Mouse (Mus musculus) Patski (cell line): ENCODE measurements around the gene Gm9040. TPM values are rescaled to one million over a fixed set of nuclear protein-coding genes. Genes with fewer than 3 reads are reported as not detected.

Experiments used
- polyA plus RNA-seq: library from polyadenylated mRNA; unstranded; gene quantifications from one replicate; pipeline ENCODE4 v1.2.3, GENCODE M21; 2021

Gm9040 gene
- polyA plus RNA-seq, 1 experiment from 2014 or later: 1.4 TPM

Other genes with a start within 250 kb of the Gm9040 start
- gene Mdm1, start 185.2 kb downstream of the Gm9040 start, polyA plus RNA-seq: 11.7 TPM
- not detected for gene Il22, start 122.0 kb downstream of the Gm9040 start, polyA plus RNA-seq
- 0.03 TPM for gene Gm32717, start 86.2 kb downstream of the Gm9040 start, polyA plus RNA-seq
- gene Gm32802, start 68.3 kb downstream of the Gm9040 start, polyA plus RNA-seq: 0.03 TPM
- gene Iltifb, start 31.9 kb downstream of the Gm9040 start, polyA plus RNA-seq: not detected
- 1.4 TPM for gene Gm9044, start 5.4 kb upstream of the Gm9040 start, polyA plus RNA-seq
- not detected for gene Gm9045, start 10.9 kb upstream of the Gm9040 start, polyA plus RNA-seq
- gene Gm9046, start 16.3 kb upstream of the Gm9040 start, polyA plus RNA-seq: not detected
- 0.18 TPM for gene Gm9048, start 21.7 kb upstream of the Gm9040 start, polyA plus RNA-seq
- gene Gm9049, start 27.1 kb upstream of the Gm9040 start, polyA plus RNA-seq: not detected
- gene Ifng, start 114.1 kb upstream of the Gm9040 start, polyA plus RNA-seq: not detected